Mouse (Mus musculus) stomach, embryonic 14.5 days (tissue): ENCODE measurements at regions not wholly inside any gene's neighbourhood (a gene's known extent, or its start where the extent isn't known, plus 50 kb on each side); places are given as distances from the start of the nearest gene placed in this dataset.

ENCODE experiments used
- ATAC-seq: fragments of 200-750 bp; cut with Nextera tagmentation; 2 replicates; pipeline ENCODE4 v1.8.0; 2017; ENCODE audit warnings: low read depth, moderate TSS enrichment; ENCODE audit not compliant: insufficient number of reproducible peaks, insufficient read depth, low FRiP score
- H3K27ac ChIP-seq: fragments of 300-500 bp; sonication (generic); 2 replicates; pipeline ENCODE4 v1.5.1; 2014; ENCODE audit warnings: mild to moderate bottlenecking, low read length, moderate library complexity, mixed read lengths
- H3K27me3 ChIP-seq: fragments of 300-500 bp; sonication (generic); 2 replicates; pipeline ENCODE4 v1.6.1; 2014; ENCODE audit warnings: low read length, control low read depth, mixed read lengths; ENCODE audit not compliant: control insufficient read depth, insufficient read depth
- H3K36me3 ChIP-seq: fragments of 300-500 bp; sonication (generic); 2 replicates; pipeline ENCODE4 v1.6.1; 2014; ENCODE audit warnings: mild to moderate bottlenecking, control low read depth, low read length, moderate library complexity, mixed read lengths; ENCODE audit not compliant: control insufficient read depth, insufficient read depth
- H3K4me1 ChIP-seq: fragments of 300-500 bp; sonication (generic); 2 replicates; pipeline ENCODE4 v1.6.1; 2014; ENCODE audit warnings: low read length, control low read depth, mixed read lengths; ENCODE audit not compliant: control insufficient read depth, insufficient read depth
- H3K4me2 ChIP-seq: fragments of 300-500 bp; sonication (generic); replicated peaks from 2 replicates; pipeline ENCODE4 v1.6.1; 2014; ENCODE audit warnings: low read depth, low read length, control low read depth
- H3K4me3 ChIP-seq: fragments of 300-500 bp; sonication (generic); 2 replicates; pipeline ENCODE4 v1.5.1; 2014; ENCODE audit warnings: low read depth, low read length, control low read depth
- H3K9ac ChIP-seq: fragments of 300-500 bp; sonication (generic); replicated peaks from 2 replicates; pipeline ENCODE4 v1.6.1; 2014; ENCODE audit warnings: low read depth, mild to moderate bottlenecking, control low read depth, low read length, moderate library complexity, mixed read lengths
- H3K9me3 ChIP-seq: fragments of 300-500 bp; sonication (generic); 2 replicates; pipeline ENCODE4 v1.6.1; 2016; ENCODE audit warnings: low read depth, low read length, control low read depth; ENCODE audit not compliant: control insufficient read depth
- WGBS: fragments of 180-500 bp; shearing (Covaris S2); extraction: QIAGEN DNeasy Blood & Tissue Kit; methylation state at CpG from one replicate; pipeline ENCODE4 v1.1.7; 2014; 5-methylcytosine and 5-hydroxymethylcytosine counted together

DNA sequence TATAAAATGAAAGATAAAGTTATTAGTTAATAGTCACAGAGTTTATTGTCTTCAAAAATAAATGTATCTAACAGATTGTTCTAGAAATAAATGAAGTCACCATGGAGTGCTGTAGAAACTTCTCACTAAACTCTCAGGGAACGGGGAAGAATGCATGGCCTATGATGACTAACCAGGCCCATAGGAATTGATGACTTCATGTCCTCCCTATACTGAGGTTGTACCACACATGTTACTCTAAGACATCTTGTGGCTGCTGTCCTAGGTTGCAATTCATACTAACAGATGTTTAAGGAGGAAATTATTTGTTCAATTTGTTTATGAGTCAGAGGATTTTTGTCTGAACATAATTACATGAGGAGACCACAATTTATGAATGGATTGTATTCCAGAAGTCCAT lies 459.4 kb downstream of the Pros1 start:
- Histone ChIP-seq H3K4me2 (no peak overlapping the region), H3K36me3 (no peaks in the 10 kb centered on the region), H3K27ac (no peak overlapping the region), H3K9ac (no peak overlapping the region), H3K4me1 (no peaks in the 10 kb centered on the region), H3K9me3 (no peaks in the 10 kb centered on the region), H3K4me3 (no peak overlapping the region), H3K27me3 (no peaks in the 10 kb centered on the region)
- WGBS: 83% methylated on average over 1 of the region's 1 CpGs
- no peak for ATAC-seq

DNA sequence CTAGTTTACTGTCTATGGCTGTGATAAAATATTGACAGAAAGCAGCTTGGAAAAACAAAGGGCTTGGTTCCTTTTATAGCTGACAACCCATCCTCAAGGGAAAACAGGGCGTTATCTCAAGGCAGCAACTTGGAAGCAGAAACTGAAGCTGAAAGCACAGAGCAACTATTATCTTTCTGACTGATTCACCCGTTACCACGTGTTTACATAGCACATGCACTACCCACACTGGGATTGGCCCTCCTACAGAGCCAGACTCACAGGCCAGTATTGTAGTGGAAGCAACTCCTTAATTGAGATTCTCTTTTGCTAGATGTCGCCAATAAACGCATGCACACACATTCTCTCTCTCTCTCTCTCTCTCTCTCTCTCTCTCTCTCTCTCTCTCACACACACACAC lies 465.5 kb downstream of the Pros1 start:
- Histone ChIP-seq H3K4me1 (no peaks in the 10 kb centered on the region), H3K4me3 (no peak overlapping the region), H3K9ac (no peak overlapping the region), H3K27ac (no peak overlapping the region), H3K36me3 (no peaks in the 10 kb centered on the region), H3K9me3 (no peaks in the 10 kb centered on the region), H3K27me3 (no peaks in the 10 kb centered on the region), H3K4me2 (no peak overlapping the region)
- no peak for ATAC-seq
- 43% methylated on average over 5 of the region's 5 CpGs for WGBS

DNA sequence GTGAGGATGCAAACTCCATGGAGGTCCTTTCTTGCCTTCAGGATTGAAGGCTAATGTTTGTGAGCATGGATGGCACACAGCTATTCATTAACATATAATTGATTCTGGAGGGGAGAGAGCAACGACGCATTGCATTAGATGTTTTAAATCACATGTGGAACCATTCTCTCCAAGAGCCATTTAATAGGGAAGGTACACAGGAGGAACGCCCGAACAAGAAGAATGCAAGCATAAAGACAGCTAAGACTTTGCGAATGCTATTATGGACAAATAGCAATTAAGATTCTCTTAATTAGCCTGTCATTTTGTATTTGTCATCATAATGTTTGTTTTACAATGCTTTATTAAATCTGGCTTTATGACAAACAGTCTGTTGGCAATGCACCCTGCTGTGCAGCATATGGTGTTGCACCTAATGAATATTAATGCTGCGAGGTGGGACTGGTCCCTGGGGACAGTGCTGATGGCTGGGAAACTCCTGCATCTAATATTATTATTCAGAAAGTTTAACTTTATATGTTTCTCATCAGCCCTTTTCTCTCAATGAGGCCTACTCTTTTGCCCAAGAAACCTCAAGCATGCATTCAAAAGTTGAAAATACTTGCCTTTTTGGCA lies 497.5 kb downstream of the Pros1 start:
- no peak overlapping the region for H3K4me2 ChIP-seq
- no peak overlapping the region for H3K9ac ChIP-seq
- H3K4me3 ChIP-seq: no peak overlapping the region
- 89% methylated on average over 6 of the region's 6 CpGs for WGBS
- H3K9me3 ChIP-seq: no peaks in the 10 kb centered on the region
- H3K27ac ChIP-seq: no peak overlapping the region
- ATAC-seq: no peak
- no peaks in the 10 kb centered on the region for H3K4me1 ChIP-seq
- H3K27me3 ChIP-seq: no peaks in the 10 kb centered on the region
- H3K36me3 ChIP-seq: no peaks in the 10 kb centered on the region

DNA sequence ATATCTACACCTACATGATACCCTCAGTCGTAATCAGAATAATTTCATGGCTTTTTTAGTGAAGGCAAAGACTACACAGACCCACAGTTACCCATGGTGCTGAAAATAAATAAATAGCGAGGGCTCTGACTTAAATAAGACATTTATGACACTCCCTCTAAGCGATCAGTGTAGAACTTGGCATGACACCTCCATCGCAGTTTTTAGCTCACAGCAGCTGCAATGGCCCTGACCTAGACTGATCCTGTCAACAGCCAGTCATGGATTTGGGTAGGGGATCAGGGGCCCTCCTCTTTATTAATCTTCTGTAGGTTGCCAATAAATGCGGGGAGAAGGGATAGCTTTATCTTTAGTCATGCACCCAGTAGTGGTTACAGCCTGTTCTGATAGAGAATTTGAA lies 494.1 kb downstream of the Epha3 start:
- 86% methylated on average over 5 of the region's 5 CpGs for WGBS
- Histone ChIP-seq H3K27ac (no peak overlapping the region), H3K36me3 (no peaks in the 10 kb centered on the region), H3K4me1 (no peaks in the 10 kb centered on the region), H3K4me2 (no peak overlapping the region), H3K4me3 (no peak overlapping the region), H3K9me3 (no peaks in the 10 kb centered on the region), H3K27me3 (no peaks in the 10 kb centered on the region), H3K9ac (no peak overlapping the region)
- ATAC-seq: no peak

DNA sequence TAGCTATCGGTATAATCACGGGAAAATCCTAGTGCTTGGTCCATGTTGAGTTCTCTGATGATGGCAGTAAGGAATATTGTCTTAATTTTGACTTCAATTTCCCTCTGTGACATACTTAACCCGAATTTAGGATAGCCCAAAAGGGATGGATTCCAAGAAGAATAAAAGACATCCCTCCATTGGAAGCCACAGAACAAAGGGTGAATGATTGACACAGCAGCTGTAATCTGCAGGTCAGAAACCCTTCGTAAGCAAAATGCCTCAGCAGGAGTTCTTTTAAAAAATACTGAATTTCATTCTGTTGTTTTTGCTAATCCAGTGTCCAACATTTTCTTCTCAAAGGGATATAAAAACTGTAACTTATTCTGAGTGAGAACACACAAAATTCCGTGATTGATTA lies 492.7 kb downstream of the Epha3 start:
- no peak for ATAC-seq
- no peak overlapping the region for H3K4me2 ChIP-seq
- no peaks in the 10 kb centered on the region for H3K9me3 ChIP-seq
- no peaks in the 10 kb centered on the region for H3K27me3 ChIP-seq
- no peak overlapping the region for H3K9ac ChIP-seq
- no peaks in the 10 kb centered on the region for H3K36me3 ChIP-seq
- H3K4me3 ChIP-seq: no peak overlapping the region
- H3K27ac ChIP-seq: no peak overlapping the region
- no peaks in the 10 kb centered on the region for H3K4me1 ChIP-seq
- WGBS: 75% methylated on average over 5 of the region's 5 CpGs

DNA sequence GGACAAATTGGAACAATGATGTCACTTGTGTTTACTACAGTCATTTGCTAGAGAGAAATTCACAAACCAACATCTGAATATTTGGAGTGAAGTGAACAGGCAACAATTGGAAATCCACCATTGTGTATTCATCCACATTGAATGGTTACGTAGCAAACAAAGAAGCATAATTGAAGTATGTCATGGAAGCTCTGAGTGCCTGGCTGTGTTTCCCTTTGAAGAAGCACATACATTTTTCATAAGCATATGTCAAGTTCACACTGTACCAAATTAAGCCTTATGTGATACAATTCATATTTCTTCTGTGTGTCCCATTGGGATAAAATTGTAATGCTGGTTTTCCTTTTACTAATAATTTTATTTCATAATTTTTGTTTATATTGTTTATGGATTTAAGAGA lies 459.0 kb downstream of the Epha3 start:
- Histone ChIP-seq H3K4me2 (no peak overlapping the region), H3K4me3 (no peak overlapping the region), H3K9me3 (no peaks in the 10 kb centered on the region), H3K27ac (no peak overlapping the region), H3K4me1 (no peaks in the 10 kb centered on the region), H3K36me3 (no peaks in the 10 kb centered on the region), H3K27me3 (no peaks in the 10 kb centered on the region), H3K9ac (no peak overlapping the region)
- 91% methylated on average over 1 of the region's 1 CpGs for WGBS
- ATAC-seq: no peak

DNA sequence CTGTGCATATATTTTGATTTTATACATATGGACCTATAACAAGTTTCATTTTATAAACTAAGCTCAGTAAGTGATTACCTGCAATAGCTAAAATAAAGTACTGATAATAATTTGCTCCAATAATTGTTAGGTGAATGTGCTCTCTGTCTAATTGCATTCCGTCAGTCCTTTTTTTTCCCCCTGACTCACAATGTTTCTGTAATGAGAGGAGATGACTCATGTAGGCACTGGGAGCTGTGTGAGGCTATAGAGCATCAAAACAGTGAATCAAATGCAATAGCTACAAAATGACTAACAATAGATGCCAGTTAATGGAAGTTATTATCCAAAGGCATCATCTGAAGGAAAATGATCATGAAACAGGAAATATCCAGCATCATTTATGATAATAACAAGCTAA lies 451.3 kb downstream of the Epha3 start:
- no peaks in the 10 kb centered on the region for H3K36me3 ChIP-seq
- no peak overlapping the region for H3K9ac ChIP-seq
- ATAC-seq: no peak
- no peak overlapping the region for H3K27ac ChIP-seq
- H3K4me2 ChIP-seq: no peak overlapping the region
- no peak overlapping the region for H3K4me3 ChIP-seq
- WGBS: 84% methylated on average over 1 of the region's 1 CpGs
- H3K27me3 ChIP-seq: no peaks in the 10 kb centered on the region
- no peaks in the 10 kb centered on the region for H3K9me3 ChIP-seq
- no peaks in the 10 kb centered on the region for H3K4me1 ChIP-seq

DNA sequence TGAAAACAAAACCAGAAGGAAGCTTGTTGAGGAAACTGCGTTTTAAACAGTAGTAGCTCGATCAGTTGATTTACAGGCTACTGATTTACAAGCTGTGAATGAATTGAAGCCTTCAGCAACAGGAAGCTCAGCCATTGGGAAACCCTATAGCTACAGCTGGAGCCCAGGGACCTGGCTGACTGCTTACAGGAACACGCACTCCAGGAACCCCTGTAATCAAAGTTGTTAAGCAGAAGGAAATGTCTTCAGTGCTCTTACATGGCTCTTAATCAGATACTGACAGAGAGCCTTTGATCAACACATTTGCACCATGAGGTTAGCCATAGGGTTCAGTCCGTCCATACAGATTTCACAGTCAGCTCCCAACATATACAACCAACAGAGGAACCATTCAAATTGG lies 411.7 kb downstream of the Epha3 start:
- Histone ChIP-seq H3K9ac (no peak overlapping the region), H3K27ac (no peak overlapping the region), H3K27me3 (no peaks in the 10 kb centered on the region), H3K4me1 (no peaks in the 10 kb centered on the region), H3K4me2 (no peak overlapping the region), H3K9me3 (no peaks in the 10 kb centered on the region), H3K36me3 (no peaks in the 10 kb centered on the region), H3K4me3 (no peak overlapping the region)
- 52% methylated on average over 4 of the region's 4 CpGs for WGBS
- ATAC-seq: no peak

DNA sequence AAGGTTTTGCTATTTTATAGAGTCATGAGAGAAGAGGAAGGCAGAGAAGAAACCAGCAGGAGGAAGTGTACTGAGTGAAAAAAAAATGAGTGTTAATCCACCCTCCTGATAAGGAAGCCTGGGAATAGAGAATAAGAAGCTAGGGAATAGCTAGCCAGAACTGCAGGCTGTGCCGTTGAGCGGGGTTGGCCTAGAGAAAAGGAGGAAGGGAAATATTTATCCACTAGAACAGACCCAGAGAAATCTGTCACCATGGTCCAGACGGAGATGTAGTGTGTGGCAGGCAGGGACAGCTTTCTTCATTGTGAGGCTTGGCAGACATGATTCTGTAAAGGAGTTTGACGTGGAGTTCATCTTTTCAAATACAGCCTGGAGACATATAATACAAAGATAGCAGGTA lies 397.4 kb downstream of the Epha3 start:
- ATAC-seq: no peak
- no peaks in the 10 kb centered on the region for H3K27me3 ChIP-seq
- no peaks in the 10 kb centered on the region for H3K9me3 ChIP-seq
- H3K4me1 ChIP-seq: no peaks in the 10 kb centered on the region
- H3K4me3 ChIP-seq: no peak overlapping the region
- no peak overlapping the region for H3K27ac ChIP-seq
- 49% methylated on average over 4 of the region's 4 CpGs for WGBS
- H3K9ac ChIP-seq: no peak overlapping the region
- no peaks in the 10 kb centered on the region for H3K36me3 ChIP-seq
- H3K4me2 ChIP-seq: no peak overlapping the region
